8 mouse cellular contexts compared by ENCODE assay signal in the genomic region with DNA sequence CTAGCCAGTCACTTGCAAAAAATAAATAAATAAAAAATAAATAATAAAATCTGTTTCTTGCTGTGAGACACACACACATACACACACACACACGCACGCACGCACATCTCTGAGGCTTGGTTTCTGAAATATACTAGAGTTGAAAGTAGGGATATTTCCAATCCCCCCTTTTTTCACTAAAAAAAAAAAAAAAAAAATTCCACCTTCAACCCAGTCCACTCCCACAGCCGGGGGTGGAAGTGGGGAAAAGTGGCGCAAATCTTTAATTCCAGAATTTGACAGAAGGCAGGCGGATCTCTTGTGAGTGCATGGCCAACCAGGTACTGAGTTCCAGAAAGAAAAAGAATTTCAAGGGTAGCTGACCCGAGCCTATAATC. TPM values are rescaled to one million over a fixed set of nuclear protein-coding genes. Genes with fewer than 3 reads are reported as not detected.
A peak's percentile ranks its signal among the peaks of the same experiment; 100 is the strongest.
DNase-seq lines count a peak whose midpoint lies in the region; ATAC-seq and TF ChIP-seq lines count a peak whose summit lies in the region.

No protein-coding gene starts in this region.

- no peak for TF ChIP-seq CTCF in cortical plate, adult 2 months (IDR thresholded peaks at IDR 0.05; ENCODE audit: extremely low read depth, insufficient read depth, low read length)
- TF ChIP-seq CTCF in hindbrain, postnatal 0 days (IDR thresholded peaks at IDR 0.05; ENCODE audit: low read depth) = no peak

- H3K4me1 ChIP-seq in heart, embryonic 15.5 days (replicated peaks) = peaks cover 3% of the 10 kb centered on the region; the same call in 1 of the 2 replicates
- H3K4me1 ChIP-seq in cortical plate, adult 2 months (ENCODE audit: control insufficient read depth, insufficient read depth, low read length) = no peaks in the 10 kb centered on the region
- no peaks in the 10 kb centered on the region for H3K4me1 ChIP-seq in hindbrain, postnatal 0 days (ENCODE audit: insufficient read depth, low read length)
- no peaks in the 10 kb centered on the region for H3K4me1 ChIP-seq in midbrain, embryonic 14.5 days (ENCODE audit: control insufficient read depth, insufficient read depth, low read length)

- H3K9ac ChIP-seq in heart, embryonic 15.5 days = no peak overlapping the region
- peak overlapping the region; percentile 78 for H3K9ac ChIP-seq in hindbrain, postnatal 0 days (replicated peaks; ENCODE audit: low read length)
- no peak overlapping the region for H3K9ac ChIP-seq in midbrain, embryonic 14.5 days (replicated peaks; ENCODE audit: low read length)

- peak overlapping the region; percentile 83 for H3K4me2 ChIP-seq in heart, embryonic 15.5 days
- peak overlapping the region; percentile 83 for H3K4me2 ChIP-seq in hindbrain, postnatal 0 days (ENCODE audit: low read depth, low read length)
- H3K4me2 ChIP-seq in midbrain, embryonic 14.5 days (ENCODE audit: low read length) = peak overlapping the region; percentile 86

- H3K27me3 ChIP-seq in heart, embryonic 15.5 days = peaks cover 19% of the 10 kb centered on the region
- peaks cover 9% of the 10 kb centered on the region; the same call in 1 of the 2 replicates for H3K27me3 ChIP-seq in hindbrain, postnatal 0 days (ENCODE audit: insufficient read depth, low read length)
- peaks cover 15% of the 10 kb centered on the region for H3K27me3 ChIP-seq in midbrain, embryonic 14.5 days (ENCODE audit: control insufficient read depth, insufficient read depth, low read length)

- H3K36me3 ChIP-seq in heart, embryonic 15.5 days = no peaks in the 10 kb centered on the region
- no peaks in the 10 kb centered on the region for H3K36me3 ChIP-seq in hindbrain, postnatal 0 days (ENCODE audit: insufficient read depth, low read length)
- H3K36me3 ChIP-seq in midbrain, embryonic 14.5 days (ENCODE audit: control insufficient read depth, insufficient read depth, low read length) = no peaks in the 10 kb centered on the region

- no peak for ATAC-seq in heart, embryonic 15.5 days (replicated peaks; ENCODE audit: insufficient number of reproducible peaks, insufficient read depth, low FRiP score, low read depth)
- ATAC-seq in hindbrain, postnatal 0 days = no peak
- no peak for ATAC-seq in midbrain, embryonic 14.5 days (ENCODE audit: low FRiP score, low TSS enrichment)

- peak overlapping the region; percentile 60 for H3K4me3 ChIP-seq in heart, embryonic 15.5 days
- peak overlapping the region; percentile 25; the same call in 1 of the 2 replicates for H3K4me3 ChIP-seq in cortical plate, adult 2 months (ENCODE audit: insufficient read depth, low read length)
- H3K4me3 ChIP-seq in hindbrain, postnatal 0 days (ENCODE audit: low read length) = peak overlapping the region; percentile 57
- peak overlapping the region; percentile 65 for H3K4me3 ChIP-seq in midbrain, embryonic 14.5 days (replicated peaks; ENCODE audit: low read depth, low read length)

- WGBS in heart, embryonic 15.5 days = 32% methylated on average over 7 of the region's 7 CpGs
- 37% methylated on average over 7 of the region's 7 CpGs for WGBS in hindbrain, postnatal 0 days
- 38% methylated on average over 7 of the region's 7 CpGs for WGBS in midbrain, embryonic 14.5 days

- no peak for TF ChIP-seq POLR2A in cortical plate, adult 2 months (IDR thresholded peaks at IDR 0.05; ENCODE audit: extremely low read depth, insufficient read depth, low read length)

- DNase-seq in heart, adult 8-10 months (ENCODE audit: low spot score) = no peak
- DNase-seq in hindbrain, postnatal 0 days (ENCODE audit: low spot score) = no peak
- DNase-seq in midbrain, embryonic 14.5 days = no peak
- no peak for DNase-seq in retina, embryonic 14.5 days (ENCODE audit: low spot score)
- no peak for DNase-seq in cerebellum, postnatal 36 days
- no peak for DNase-seq in right cerebral cortex, adult 2 months (ENCODE audit: low spot score in 2 of 2)

- H3K9me3 ChIP-seq in heart, embryonic 15.5 days (replicated peaks) = no peaks in the 10 kb centered on the region
- H3K9me3 ChIP-seq in hindbrain, postnatal 0 days (ENCODE audit: low read length) = no peaks in the 10 kb centered on the region
- no peaks in the 10 kb centered on the region for H3K9me3 ChIP-seq in midbrain, embryonic 14.5 days (ENCODE audit: control insufficient read depth, low read length)

- no peak overlapping the region for H3K27ac ChIP-seq in heart, embryonic 15.5 days
- no peak overlapping the region for H3K27ac ChIP-seq in cortical plate, adult 2 months (ENCODE audit: insufficient read depth, low read length)
- H3K27ac ChIP-seq in hindbrain, postnatal 0 days = no peak overlapping the region
- H3K27ac ChIP-seq in midbrain, embryonic 14.5 days (replicated peaks; ENCODE audit: low read depth, low read length) = no peak overlapping the region

RNA-seq across cellular contexts. Expression of gene BC107364, which starts 37.2 kb away (rescaled TPM):
- polyA plus RNA-seq in heart, embryonic 15.5 days (2015; fragmentation: Nextera tagmentation; extraction: Ambion mirVana) = 0.53 and 1.0 TPM in 2 replicates
- total RNA-seq in heart, adult 8-10 months (2022) = not detected
- polyA plus RNA-seq in cortical plate, adult 2 months (2012; rRNA removed) = not detected in 2 replicates
- not detected in 2 replicates for total RNA-seq in hindbrain, postnatal 0 days (2014; rRNA removed)
- not detected in 2 replicates for polyA plus RNA-seq in hindbrain, postnatal 0 days (2015; fragmentation: Nextera tagmentation; extraction: Ambion mirVana)
- not detected in 2 replicates for polyA plus RNA-seq in midbrain, embryonic 14.5 days (2014; fragmentation: Nextera tagmentation; extraction: Ambion mirVana)
